Mouse (Mus musculus) thymus, postnatal 36 days (tissue): Measurements from ENCODE around the gene Cx3cr1.
A peak's percentile ranks its signal among the peaks of the same experiment; 100 is the strongest.

Experiments
- DNase-seq, 2 experiments: peaks; one replicate each; pipeline ENCODE4 v3.0.0; 2022; ENCODE audit warnings: mixed read lengths in 2 of 2

The Cx3cr1 gene

DNA sequence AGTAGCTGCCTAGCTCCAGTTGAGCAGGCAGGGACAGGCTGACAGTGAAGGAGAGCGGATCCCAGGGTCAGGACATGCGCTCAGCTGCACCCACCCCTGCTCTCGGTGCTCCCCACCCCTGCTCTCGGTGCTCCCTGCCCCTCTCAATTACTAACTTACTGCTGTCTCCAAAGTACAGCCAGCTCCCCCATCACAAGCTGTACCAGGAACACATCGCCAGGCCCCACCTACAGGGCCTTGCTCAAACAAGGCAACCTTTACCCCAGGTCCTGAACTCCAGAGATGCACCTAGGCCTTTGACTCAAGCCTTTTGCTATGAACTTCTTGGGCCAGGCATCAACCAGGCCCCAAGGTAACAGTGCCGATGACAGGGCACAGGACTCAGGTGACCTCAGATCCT, 136.0 kb downstream of the Cx3cr1 start:
- no peak for DNase-seq

DNA sequence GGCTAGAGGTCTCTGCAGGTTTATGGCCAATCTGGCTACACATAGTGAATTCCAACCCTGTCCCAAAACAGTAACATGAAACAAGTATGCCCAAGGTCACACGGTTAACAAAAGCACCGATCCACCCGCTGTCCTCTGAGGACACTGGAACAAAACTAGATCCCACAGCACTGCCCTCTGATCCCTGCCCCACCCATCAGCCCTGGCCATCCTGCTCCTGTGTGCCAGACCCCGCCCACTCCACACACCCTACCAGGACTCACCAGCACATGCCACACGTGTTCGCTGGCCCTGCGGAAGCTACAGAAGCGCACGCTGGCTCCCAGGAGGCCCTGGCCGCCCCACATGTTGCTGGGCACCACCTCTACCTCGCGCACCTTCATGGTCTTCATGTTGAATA, 137.3 kb downstream of the Cx3cr1 start:
- no peak for DNase-seq

DNA sequence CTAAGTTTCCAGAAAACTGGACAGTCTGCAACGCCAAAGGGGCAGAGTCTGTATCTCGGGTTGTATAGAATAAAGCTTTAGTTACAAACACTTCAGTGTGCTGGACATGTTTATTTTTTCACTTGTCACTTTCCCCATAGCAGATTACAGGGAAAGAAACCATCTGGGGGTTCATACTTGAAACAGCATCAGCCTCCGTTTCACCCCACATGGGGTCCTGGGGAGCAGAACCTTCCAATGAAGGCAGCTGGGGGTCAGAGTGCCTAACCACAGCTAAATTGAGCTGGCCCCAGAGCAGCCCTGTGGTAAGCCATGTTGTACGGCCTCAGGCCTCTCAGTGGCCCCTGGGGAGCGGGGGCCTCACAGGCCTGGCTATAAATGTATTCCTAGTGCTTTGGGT, 143.2 kb downstream of the Cx3cr1 start:
- DNase-seq, result no peak

DNA sequence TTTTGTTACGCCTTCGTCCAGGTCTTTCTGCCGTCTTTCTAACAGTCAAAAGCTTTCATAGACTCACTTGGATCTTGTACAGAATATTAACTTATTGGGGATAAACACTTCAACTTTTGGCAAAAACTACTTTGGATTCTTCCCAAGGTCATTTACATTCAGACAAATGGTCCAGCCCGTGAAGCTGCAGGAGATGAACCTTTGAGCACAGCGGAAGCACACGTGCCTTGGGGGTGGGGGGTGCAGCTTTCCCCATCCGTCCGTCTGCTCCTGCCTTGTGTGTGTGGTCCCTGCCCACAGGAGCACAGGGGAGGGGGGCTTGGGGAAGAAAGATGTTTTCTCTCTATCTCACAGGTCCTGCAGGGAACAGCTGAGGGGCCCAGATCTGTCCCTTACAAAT, 143.9 kb downstream of the Cx3cr1 start:
- no peak for DNase-seq

DNA sequence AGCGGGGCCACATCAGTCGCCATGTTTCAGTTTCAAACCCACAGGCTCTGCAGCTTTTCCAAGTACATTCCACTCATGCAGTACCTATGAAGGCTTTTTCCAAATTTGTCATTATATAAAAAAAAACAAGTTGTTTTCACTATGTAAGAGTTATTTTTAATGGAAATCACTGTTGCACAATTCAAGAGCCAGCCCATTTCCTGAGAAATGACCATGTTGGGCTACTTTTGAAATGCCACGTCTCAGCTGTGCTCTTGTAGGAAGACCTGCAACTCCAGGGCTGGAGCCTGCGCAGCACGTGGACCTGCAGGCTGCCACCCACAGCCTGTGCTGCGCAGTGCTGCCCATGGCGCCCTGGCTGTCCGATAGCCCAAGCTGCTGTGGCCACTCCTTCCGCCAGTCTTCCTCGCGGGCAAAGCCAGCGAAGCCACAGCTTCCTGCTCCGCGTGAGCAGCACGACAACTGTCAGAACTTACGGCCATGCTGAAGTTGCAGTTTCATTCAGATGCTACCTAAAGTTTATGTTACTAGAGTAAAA, 144.5 kb downstream of the Cx3cr1 start:
- no peak for DNase-seq

DNA sequence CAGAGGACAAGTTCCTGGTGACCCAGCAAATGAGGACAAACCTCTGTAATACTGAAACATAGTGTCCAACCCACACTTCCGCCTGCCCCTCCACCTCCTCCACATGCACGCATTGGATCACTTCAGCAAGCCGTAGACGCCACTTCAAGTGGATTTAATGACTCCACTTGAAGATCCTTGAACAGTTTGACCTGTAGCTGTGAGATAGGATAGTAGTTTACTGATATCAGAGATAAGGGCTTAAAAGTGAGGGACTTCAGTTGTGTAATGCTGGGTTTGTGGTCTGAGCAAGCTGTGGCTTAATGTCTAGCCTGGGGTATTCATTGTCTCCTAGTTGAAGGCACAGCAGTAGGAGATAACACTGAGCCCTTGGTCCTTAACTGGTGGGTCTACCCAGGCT, 146.2 kb downstream of the Cx3cr1 start:
- no peak for DNase-seq

DNA sequence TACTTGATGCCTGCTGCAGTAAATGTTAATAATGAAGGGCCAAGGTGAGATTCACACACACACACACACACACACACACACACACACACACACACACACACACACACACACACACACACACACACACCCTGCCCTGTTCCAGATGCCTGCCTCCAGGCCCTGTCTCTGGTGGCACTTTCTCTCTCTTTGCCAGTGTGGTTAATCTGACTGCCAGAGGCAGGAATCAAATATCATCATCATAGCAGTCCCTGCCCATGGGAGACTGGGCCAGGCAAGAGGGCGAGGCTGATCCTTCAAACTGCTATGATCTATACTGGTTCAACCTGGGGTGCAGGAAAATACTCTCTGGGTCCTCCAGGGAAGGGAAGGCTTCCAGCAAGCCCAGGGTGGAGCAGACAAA, 149.8 kb downstream of the Cx3cr1 start:
- no peak for DNase-seq

DNA sequence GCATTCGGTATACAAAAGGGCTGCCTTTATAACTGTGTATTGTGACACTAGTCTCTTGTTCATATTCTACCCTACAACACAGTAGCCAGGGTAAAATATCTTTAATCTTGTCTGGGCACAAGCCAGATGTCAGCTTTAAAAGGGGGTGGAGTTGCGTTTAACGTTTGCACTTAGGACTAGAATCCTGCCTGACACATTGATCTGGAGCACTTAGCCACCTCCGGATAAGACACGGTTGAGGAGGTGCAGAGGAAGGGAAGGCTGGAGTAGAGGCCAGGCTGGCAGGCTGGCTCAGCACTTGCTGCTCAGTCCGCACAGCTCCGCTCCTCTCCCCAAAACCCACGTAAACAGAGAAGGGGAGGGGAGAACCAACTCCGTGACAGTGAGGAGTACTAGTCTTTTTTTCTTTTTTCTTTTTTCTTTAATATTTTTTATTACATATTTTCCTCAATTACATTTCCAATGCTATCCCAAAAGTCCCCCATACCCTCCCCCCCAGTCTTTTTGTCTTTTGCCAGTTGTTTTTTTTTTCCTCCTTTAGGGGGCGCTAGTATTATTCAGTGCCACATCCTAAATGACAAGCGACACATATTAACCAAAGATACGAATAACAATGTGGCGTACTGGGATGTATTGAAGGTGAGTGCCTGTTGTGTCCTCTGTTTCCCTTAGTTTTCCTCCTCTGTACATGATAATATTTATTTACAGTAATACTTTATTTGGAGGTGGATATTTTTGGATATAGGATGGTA, 156.4 kb downstream of the Cx3cr1 start:
- DNase-seq, result no peak

DNA sequence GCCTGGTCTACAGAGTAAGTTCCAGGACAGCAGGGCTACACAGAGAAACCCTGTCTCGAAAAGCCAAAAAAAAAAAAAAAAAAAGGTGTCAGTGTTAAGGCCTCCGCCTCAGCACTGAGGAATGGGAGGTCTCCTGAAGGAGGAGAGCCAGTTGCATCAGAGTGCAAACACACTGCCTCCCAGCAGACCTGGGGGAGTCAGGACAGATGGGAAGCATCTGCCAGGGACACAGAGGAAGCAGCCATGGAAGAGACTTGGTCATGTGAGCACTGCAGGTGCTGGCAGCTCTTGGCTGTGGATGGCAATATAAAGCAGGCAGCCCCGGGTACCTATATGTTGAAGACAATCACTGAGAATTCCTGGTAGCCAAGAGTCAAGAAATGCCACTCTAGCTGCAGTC, 159.7 kb downstream of the Cx3cr1 start:
- DNase-seq, result no peak

DNA sequence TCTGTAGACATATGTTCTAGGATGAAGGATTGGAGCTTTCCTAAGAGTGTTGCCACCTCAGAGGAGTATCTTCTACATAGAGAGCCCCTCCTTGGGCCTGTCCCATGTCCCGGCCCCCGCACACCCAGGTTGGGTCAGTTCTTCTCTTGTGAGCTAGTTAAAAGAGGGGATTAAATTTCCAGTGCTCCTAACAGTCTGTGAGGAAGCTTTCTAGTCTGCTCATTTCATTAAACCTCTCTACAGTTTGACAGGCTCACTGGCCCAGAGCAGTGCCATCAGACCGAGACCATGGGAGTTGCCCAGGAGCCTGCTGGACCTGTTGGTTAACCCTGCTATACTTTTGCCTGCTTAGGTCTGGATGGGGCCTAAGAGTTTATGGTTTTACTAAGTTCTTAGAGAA, 161.0 kb downstream of the Cx3cr1 start:
- DNase-seq, result no peak

DNA sequence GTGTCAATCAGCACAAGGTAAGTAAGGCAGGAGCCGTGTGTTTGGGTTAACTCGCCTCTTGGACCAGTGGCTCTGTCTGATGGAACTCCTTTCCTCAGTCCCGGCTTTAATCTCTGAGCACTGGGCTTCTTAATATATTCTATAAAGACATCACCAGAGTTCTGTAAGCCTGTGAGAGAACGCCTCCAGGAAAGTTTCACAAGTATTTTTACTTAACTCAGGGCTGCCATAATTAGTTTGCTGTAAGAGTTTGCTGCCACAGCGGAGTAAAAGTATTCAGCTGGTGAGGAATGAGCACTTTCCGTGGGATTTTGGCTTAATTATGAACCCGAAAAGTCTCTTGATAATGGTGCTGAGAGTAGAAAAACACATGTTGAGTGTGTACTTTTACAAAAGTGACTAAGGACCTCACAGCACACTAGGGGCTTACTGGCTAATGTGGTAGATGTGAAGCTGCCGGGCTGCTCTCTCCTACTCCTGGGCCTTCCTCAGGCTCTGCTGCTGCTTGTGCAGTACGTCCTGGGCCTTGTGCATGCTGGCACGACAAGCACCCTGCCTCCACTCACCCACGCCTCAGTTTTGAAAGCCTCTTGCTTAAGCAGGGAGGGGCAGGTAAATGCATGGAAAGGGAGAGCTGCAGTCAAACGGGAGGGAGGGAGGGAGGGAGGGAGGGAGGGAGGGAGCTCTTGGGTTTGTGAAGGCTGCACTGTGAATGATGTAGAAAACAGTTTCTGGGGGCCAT, 167.1 kb downstream of the Cx3cr1 start:
- no peak for DNase-seq

DNA sequence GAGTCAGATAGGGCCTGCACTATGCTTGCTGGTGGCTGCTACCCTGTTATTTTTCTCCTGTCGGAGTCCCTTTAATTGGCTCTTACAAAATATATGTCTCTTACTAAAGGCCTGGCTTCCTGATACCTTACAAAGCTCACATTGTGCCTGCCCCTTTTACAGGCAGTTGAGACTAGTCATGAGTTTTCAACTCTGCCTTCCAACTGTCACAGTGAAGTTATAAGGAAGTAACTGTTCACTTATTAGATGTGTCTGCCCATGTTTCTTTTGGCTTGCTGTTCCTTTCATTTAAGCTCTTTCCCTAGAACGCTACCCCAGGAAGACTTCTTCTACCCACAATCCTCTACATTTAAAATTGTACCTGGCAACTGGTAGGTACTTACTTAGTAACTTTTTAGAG, 170.2 kb downstream of the Cx3cr1 start:
- DNase-seq, result no peak

DNA sequence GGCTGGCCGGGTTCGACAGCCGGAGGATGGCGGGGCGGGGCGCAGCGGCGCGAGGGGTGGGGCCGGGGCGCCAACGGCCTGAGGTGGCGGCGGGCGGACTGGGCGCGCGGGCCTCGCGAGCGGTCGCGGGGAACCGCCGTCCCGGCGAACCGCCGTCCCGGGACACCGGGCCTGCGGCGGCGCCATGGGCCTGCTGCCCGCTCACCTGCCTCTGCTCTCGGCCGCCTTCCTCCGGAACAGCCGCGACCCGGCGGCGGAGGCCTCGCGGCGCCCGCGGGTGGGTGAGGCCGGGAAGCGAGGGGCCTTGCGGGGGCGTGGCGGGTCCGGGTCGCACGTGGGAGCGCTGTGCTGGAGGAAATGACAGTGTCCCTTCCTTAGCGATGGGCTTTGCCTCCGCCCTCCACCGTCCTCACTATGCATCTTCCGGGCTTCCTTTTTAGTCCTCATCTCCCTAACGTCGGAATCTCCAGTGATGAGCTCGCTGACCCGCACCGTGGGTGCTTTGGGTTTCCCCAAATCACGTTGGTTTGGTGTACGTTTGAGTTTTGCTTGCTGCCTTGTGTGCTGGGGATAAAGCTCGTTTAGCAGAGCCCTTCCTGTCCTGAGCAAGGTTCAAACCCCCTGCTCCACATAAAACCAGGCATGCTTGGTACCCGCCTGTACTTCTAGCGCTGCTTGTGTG, 174.5 kb downstream of the Cx3cr1 start:
- DNase-seq, result peak; percentile 57 to 74

DNA sequence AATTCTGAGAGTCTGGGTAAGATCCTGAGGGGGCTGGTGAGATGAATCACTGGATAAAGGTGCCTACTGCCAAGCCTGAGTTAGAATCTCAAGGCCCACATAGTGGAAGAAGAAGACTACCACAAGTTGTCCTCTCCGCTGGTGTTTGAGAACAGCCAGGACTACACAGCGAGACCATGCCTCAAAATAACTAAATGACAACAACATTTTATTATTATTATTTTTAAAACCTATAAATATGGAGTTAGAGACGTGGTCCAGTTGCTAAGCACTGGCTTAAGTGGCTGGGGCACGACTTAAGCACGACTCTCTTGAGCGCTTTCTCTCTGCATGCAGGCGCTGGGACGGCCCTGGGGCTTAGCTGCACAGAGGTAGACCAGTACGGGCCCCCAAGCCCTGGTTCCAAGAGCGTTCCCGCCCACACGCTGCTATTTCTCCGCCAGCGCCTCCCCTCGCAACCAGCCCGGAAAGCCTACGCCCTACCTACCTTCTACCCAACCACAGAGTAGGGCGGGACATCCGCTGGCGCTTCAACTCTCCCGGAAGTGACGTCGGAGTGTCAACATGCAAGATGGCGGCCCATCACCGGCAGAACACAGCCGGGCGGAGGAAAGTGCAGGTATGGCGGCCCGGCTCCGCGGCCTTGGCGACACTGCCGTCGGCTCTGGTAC, 175.2 kb downstream of the Cx3cr1 start, which contains the start of gene Wdr48:
Gene Wdr48 (plus strand): TSS at position 540 of the 671 bp plus-strand sequence.
- DNase-seq, result peak; percentile 95 to 97

DNA sequence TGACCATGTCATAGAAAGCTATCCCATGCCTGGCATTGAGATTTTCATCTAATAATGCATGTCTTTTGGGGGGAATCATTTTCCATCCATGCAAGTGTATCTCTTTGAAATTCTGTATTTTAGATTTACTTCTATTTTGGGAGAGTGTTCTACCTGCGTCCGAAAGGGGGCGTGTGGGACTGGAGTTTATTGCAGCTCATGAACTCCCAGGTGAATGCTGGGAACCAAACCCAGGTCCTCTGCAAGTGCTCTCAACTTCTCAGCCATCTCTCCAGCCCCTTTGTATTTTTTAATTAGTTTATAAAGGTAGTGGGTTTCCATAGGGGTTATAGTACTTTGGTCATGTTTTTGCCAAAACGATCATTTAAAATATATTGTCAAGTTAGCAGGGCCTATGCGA, 175.8 kb downstream of the Cx3cr1 start:
- no peak for DNase-seq

DNA sequence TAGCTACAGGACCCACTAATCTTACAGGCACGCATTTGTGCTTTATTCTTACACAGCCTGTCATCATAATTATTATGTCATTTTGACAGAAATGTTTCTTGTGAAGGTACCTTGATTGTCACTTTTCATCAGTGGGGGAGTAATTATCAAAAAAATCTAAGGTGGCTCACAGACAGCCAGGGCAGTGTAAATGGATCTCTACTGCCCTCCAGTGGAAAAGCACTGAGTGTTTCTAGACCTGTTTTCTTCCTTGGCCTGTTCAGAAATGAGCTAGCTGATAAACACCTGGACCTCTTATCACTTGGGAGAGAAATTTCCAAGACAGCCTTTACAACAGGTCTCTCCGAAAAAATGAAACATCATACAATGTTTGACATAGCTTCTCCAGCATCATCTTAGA, 179.0 kb downstream of the Cx3cr1 start:
- DNase-seq, result peak in 1 of 2 experiments; percentile 7

DNA sequence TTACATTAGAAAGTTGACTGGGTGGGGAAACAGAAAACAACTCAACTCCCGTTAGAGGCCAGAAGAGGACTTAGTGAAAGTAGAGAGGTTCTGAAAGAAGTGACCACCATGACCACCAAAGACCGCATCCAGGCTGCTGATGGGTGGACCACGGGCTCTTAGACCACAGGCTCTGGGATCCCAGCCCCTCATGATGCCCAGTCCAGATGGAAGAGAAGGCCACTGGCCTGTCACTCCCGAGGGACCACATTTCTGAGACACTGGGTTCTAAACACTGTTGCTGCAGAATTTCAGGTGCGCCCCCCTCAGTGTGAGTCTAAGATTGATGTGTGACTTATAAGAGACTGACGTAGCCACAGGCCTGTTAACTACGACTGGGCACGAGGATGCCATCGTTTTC, 180.2 kb downstream of the Cx3cr1 start:
- DNase-seq, result no peak

DNA sequence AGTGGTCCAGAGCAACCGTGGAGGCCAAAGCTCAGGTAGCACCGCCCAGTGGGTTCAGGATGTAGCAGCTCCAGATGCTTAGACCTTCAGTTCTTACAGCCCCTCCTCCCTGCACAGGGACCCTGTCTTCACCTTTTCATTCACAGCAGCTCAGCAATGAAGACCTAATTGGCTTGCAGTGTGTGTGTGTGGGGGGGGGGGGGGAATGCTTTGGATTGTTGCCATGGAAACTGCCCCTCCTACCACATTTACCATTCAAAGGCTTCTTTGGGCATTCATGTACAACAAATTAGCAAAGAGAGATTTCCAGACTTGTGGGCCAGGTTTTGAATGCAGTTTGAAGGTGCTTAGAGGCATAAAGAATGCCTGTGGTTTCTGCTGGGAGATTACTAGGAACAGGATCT, 180.8 kb downstream of the Cx3cr1 start:
- DNase-seq, result no peak

DNA sequence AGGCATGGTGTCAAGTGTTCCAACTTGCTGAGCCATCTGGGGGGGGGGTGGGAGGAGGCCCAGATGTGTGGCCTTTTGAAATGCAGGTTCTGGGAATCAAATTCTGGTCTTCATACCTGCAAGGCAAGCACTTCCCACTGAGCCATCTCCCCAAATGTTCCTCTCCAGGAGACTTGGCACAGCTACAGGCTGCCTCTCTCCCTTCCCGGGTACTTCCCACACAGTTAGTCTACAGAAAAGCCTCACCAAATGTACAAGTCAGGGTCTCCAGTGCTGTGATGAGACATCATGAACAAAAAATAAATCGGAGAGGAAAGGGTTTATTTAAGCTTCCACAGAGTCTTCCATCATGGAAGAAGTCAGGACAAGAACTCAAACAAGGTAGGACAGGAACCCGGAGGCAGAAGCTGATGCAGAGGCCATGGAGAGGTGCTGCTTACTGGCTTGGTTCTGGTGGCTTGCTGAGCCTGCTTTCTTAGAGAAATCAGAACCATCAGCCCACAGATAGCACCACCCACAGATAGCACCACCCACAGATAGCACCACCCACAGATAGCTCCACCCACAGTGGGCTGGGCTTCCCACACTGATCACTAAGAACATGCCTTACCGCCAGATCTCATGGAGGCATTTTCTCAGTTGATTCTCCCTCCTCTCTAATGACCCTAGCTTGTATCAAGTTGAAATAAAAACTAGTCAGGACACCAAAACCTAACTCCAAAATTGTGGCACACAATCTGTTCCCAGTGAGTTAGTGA, 182.4 kb downstream of the Cx3cr1 start:
- no peak for DNase-seq

DNA sequence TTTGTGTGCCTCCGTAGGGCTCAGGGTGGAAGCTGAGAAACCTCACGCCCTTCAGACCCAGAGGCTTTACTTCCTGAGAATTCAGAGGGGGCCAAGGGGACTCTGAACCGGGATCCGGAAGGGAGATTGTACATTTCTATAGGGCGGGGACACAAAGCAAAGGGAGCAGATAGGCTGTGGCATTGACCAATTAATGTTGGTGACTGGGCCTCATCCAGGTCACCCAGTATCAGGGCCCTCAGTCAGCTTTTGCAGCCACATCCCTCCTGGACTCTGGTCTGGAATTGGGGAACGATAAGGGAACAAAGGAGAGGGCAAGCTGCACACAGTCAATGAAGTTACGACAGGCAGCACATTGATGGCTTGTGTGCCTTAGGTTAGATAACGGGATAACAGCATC, 215.5 kb downstream of the Cx3cr1 start:
- DNase-seq, result no peak

DNA sequence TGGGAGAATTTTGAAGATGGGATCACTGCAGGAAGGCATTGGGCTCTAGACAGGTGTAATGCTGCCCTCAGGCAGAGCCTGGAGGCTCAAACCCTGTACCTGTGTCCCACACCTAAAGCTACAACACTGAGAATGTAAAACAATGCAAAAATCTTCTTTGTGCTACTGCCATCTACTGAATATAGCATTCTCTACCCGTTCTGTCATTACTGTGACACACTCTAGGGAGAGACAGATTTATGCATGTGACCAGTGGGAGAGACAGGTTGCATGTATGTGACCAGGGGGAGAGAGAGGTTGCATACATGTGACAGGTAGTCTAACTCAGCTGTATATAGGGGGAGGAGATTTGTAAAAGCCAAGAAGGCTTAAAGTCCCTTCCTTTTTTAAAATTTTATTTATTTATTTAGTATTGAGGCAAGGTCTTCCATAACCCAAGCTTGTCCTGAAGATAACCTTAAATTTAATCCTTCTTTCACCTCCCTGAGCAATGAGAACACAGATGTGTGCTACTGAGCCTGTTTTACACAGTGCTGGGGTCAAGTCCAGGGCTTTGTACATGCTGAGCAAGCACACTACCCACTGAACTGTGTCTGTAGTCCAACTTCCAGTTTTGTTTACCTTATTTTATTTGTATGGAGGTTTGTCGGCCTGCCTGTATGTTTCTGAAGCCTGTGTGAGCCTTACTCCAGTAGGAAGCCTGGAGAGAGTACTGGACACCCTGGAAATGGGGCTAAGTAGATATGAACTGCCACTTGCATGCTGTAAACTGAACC, 216.4 kb downstream of the Cx3cr1 start:
- DNase-seq, result no peak
